Mouse (Mus musculus): ENCODE results near the gene Cdc123. TPM values are rescaled to one million over a fixed set of nuclear protein-coding genes. Genes with fewer than 3 reads are reported as not detected.

Cdc123 gene
- total RNA-seq, 2 experiments from 2014 or later: 133 to 149 TPM

- no peak for DNase-seq (ENCODE audit: low spot score in 2 of 2)
Observed at GRCm38 (mm10) chr2:5805228-5805627, 39.7 kb downstream of the Cdc123 start.

DNA sequence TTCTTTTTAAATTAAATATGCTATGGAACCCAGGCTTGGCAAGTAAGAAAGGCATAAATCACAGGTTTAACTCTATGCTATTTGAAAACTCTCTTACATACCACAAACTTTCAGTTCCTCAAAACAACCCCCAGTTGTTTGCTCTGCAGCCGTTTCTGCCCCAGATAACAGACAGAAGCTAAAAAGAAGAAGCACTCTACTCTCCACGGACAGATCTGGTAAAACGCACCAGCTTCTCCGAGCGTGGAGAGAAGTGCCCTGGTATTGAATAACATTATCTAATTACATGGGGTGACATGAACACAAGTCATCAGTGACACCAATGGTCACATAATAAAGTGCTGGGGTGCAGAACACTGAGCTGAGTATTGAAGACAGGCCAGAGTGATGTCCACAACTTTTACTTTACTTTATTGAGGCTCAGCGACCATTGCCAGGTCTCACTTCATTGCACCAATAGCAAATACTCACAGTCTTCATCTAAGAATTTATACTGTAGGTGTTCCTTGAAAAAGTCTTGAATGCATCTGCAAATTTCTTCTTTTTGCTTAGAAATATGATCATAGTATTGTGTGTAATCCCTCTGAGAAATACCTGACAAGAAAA is 40.4 kb downstream of the Cdc123 start:
- DNase-seq (ENCODE audit: low spot score in 2 of 2): no peak

GRCm38 (mm10) chr2:5801927-5802590 is 42.9 kb downstream of the Cdc123 start:
- no peak for DNase-seq (ENCODE audit: low spot score in 2 of 2)

GRCm38 (mm10) chr2:5801182-5801640 is 43.8 kb downstream of the Cdc123 start:
- no peak for DNase-seq (ENCODE audit: low spot score in 2 of 2)

- DNase-seq (ENCODE audit: low spot score in 2 of 2): no peak
Observed at GRCm38 (mm10) chr2:5797816-5798672, 46.9 kb downstream of the Cdc123 start.

DNA sequence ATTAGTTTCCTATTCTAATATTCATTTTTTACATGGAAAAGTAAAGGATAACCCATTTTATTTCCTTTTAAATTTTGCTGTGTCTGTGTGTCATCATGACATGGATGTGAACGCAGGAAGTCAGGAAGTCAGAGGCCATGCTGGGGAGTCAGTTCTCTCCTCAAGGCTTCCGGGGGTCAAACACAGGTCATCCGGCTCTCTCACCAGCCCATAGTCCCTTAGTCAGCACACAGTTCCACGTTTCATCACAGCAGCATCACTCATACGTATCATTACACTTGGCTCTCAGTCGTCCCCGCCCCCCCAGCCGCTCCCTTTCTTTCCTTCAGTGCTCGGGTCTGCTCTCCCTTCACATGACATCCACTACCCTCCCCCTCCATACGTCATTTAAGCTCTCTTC is 51.2 kb downstream of the Cdc123 start:
- no peak for DNase-seq (ENCODE audit: low spot score in 2 of 2)

DNA sequence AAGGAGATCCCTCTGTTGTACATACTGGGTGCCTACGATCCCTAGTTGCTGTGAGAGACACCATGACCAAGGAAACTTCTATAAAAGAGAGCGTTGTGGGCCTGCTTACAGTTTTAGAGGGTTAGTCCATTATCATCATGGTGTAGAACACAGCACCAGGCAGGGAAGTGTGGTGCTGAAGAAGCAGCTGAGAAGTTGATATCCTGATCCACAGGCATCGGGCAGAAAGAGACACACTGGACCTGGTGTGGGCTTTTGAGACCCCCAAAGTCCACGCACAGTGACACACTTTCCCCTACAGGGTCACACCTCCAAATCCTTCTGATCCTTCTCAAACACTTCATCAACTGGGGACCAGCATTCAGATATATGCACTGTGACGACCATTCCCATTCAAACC is 52.9 kb downstream of the Cdc123 start:
- DNase-seq (ENCODE audit: low spot score in 2 of 2): no peak

DNA sequence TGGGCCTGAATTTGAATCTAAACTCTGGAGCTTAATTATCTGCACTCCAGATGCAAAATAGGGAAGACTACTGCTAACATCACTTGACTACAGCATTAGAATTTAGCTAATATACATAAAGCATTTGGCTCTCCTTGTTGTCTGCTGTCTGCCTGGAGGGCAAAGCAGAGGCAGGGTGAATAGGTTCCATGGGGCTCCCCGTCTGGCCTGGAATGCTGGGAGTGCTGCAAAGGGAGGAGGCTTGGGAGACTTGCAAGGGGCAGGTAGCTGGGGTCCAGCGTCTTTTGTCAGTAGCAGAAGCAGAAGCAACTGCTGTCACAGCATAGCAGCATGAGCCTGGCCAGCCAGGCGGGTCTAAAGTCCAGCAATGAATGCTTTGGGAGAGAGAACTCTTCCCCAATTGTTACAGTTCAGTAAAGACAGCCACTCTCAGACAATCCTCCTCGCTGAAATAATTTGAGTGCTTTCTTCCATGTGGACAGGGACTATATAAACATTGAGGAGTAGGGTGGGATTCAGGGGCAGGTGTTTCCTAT is 55.3 kb downstream of the Cdc123 start:
- DNase-seq (ENCODE audit: low spot score in 2 of 2): no peak

- DNase-seq (ENCODE audit: low spot score in 2 of 2): no peak
Observed at GRCm38 (mm10) chr2:5787391-5787790, 57.6 kb downstream of the Cdc123 start.

- DNase-seq (ENCODE audit: low spot score in 2 of 2): no peak
Observed at GRCm38 (mm10) chr2:5772464-5772863, 72.5 kb downstream of the Cdc123 start.

GRCm38 (mm10) chr2:5770708-5771241 is 74.2 kb downstream of the Cdc123 start:
- DNase-seq (ENCODE audit: low spot score in 2 of 2): peak; percentile 30 to 83

DNA sequence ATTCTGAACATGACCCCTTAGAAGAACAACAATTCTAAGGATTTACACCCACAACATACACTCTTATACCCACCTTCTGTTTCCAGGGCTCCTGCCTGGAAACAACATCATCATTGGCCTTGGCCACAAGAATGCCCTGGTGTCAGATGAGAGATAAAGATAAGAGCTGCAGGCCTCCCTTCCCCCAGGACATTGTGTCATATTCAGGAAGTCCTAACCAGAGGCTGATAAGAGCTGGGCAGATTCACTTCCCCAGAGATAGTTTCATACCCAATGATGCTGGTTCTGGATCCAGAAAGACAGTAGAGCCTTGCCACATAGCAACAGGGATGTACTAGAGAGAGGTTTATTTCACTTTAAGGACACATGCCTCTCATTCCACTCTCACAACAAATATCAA is 75.3 kb downstream of the Cdc123 start:
- no peak for DNase-seq (ENCODE audit: low spot score in 2 of 2)

- no peak for DNase-seq (ENCODE audit: low spot score in 2 of 2)
Observed at GRCm38 (mm10) chr2:5768946-5769345, 76.0 kb downstream of the Cdc123 start.

DNA sequence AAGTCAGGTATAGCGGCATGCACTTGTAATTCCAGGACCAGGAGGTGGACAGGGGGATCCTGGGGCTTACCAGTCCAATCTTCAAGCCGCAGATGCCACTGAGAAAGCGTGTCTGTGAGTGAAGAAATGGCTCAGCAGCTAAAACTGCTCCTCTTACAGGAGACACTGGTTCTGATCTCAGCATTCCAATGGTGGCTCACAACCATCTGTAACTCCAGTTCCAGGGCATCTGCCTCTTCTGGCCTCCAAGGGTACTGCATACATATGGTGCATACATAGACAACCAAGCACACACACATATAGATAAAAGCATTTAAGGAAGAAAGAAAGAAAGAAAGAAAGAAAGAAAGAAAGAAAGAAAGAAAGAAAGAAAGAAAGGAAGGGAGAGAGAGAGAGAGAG is 82.9 kb downstream of the Cdc123 start:
- no peak for DNase-seq (ENCODE audit: low spot score in 2 of 2)

- DNase-seq (ENCODE audit: low spot score in 2 of 2): no peak
Observed at GRCm38 (mm10) chr2:5760479-5761008, 84.4 kb downstream of the Cdc123 start.

- DNase-seq (ENCODE audit: low spot score in 2 of 2): no peak
Observed at GRCm38 (mm10) chr2:5758569-5758968, 86.4 kb downstream of the Cdc123 start.

- no peak for DNase-seq (ENCODE audit: low spot score in 2 of 2)
Observed at GRCm38 (mm10) chr2:5750872-5751271, 94.1 kb downstream of the Cdc123 start.

DNA sequence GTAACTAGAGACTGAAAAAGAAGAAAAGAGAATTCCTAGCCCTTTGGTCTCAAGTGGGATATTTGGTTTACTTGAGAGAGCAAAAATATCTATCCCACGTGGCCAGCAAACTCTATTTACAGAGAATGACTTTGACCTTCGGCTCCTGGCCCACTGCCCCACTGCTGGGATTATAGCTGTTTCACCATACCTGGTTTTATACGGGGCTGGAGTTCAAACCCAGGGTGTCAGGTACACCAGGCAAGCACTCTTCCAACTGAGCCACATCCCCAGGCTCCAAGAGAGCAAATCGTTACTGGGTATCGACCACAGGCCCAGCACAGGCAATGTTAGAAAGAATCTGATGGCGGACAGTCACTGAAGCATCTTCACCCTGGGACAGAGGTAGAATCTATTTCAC is 95.8 kb downstream of the Cdc123 start:
- no peak for DNase-seq (ENCODE audit: low spot score in 2 of 2)

GRCm38 (mm10) chr2:5747545-5748043 is 97.4 kb downstream of the Cdc123 start:
- DNase-seq (ENCODE audit: low spot score in 2 of 2): no peak

DNA sequence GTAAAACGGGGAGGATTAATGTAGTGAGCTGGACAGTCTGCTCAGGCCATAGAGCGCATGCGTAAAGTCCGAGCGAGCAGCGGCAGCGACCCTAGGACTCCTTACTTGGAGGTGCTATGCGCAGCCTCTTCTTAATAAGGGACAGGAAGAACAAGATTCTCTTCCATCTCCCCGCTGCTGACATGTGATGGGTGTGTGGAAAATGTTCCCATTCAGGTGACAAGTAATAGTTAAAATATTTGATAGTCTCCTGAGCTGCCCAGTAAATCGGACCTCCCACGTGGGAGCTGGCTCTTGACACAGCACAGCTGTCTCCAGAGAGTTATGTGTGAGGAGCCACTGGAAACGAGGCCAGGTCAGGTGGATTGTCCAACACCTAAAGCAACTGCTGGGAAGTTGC is 98.4 kb downstream of the Cdc123 start:
- no peak for DNase-seq (ENCODE audit: low spot score in 2 of 2)
